Mouse (Mus musculus) spleen, adult 2 months (tissue): ENCODE data around the gene Pinlyp.

ENCODE experiments used
- CTCF ChIP-seq: fragments of 200-500 bp; IDR thresholded peaks from 2 replicates; pipeline ENCODE4 v1.5.1; 2011; ENCODE audit warnings: mild to moderate bottlenecking, inconsistent platforms; ENCODE audit not compliant: insufficient read depth, insufficient read length, insufficient replicate concordance; ENCODE audit errors: extremely low read depth
- POLR2A ChIP-seq: fragments of 200-500 bp; IDR thresholded peaks from 2 replicates; pipeline ENCODE4 v1.6.1; 2011; ENCODE audit warnings: low read depth, low read length, inconsistent platforms

DNA sequence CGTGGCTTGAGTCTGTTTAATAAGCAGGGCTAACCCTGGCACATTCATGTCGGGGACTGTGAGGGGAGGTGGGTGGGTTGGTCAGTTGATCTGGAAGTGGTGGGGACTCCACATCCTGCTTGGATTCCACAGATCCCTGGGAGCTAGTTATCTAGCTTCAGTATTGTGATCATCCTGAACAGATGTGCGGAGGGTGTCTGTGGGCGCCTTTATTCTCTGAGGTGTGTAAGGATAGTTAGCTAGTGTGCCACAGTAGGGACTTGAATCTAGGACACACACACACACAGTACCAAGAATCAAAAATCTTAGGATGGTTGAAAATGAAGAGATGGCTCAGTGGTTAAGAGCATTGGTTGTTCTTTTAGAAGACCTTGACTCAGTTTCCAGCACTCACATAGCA is 22.6 kb upstream of the Pinlyp start:
- TF ChIP-seq POLR2A (no peak), CTCF (no peak)
